Mouse (Mus musculus) cerebellum, adult (tissue): ENCODE results near the gene Gm2974.
"Not testable (repeated sequence)": the region's sequence is repeated elsewhere in the genome, so short reads cannot be mapped to it uniquely, and the experiment has no call there.

Experiments
- ATAC-seq: cut with Nextera tagmentation; 2 replicates; pipeline ENCODE4 v1.9.2; 2017; ENCODE audit warnings: mild to moderate bottlenecking, moderate library complexity, mixed read lengths; ENCODE audit not compliant: insufficient number of reproducible peaks, low FRiP score, low TSS enrichment

Gm2974 gene

DNA sequence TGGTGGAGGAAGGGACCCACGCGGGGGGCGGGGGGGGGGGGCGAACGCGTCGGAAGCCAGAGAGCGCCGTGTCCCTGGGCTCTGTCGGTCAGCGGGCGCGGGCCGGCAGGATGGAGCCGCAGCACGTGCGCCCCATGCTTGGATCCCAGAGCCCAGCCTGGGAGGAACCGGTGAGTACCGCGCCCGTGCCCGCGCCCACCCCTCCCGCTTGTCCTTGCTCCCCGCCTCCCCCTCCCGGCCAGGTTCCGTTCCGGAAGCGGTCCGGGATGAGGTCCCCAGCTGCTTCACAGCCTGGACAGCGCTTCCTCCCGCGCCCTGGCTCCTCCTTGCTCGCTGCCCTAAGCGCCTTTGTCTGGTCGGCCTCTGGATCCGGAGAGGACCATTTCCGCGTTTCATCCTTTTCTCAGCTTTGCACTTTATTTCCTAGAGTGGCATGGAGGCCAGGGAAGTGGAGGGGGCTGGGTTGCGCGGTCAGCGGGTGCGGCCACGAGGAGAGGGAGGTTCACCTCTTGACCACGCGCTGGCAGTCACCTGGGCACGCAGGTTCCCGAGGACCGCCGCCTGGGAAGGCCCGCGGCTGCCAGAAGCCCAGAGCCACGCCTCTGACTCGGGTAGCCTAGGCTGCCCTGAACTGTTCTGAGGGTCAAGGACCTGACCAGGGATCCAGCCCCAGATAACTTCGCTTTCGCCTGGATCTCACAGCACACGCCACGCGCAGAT is at the start of gene Gm2974:
Gm2974 (plus strand) TSS at position 86 of the 720 bp plus-strand sequence.
- ATAC-seq = not testable (repeated sequence)

DNA sequence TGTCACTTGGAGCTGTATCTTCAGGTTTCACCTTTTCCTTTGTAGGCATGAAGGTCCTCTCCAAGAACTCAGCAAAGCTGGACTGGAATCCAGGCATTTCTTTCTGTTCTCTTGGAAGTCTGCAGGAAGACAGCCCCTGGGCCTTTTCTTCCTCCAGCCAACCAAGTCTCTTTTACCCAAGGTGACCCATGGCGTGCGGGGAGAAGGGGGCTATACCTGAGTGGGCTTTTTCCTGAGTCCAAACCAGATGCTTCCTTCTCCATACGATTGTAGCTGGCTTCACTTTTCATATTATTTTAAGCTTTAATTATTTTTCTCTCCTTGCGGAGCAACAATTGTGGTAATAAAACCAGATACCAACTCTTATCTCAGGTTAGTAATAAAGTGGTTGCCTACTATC is 40.7 kb upstream of the Gm2974 start:
- ATAC-seq = not testable (repeated sequence)

DNA sequence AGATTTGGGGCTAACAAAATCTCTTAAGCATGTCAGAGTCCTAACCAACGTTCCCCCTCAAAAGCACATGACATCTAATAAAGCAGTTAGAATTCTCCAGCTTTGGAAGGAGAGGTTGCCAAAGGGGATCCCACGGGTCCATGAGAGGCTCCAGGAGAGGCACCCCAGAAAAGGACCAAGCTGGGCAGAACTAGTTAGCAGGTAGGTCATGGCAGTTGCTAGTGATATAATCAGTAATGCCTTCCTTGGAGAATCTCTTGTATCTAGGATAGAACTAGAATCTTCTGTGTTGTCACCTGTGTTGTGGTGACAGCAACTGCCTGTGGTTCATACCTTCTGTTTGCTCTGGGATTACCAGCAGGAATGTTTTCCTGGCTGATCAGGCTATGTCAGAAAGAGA is 17.6 kb upstream of the Gm2974 start, which contains the start of gene Gm3127:
Gm3127 (plus strand) TSS at position 301 of the 400 bp plus-strand sequence.
- not testable (repeated sequence) for ATAC-seq

DNA sequence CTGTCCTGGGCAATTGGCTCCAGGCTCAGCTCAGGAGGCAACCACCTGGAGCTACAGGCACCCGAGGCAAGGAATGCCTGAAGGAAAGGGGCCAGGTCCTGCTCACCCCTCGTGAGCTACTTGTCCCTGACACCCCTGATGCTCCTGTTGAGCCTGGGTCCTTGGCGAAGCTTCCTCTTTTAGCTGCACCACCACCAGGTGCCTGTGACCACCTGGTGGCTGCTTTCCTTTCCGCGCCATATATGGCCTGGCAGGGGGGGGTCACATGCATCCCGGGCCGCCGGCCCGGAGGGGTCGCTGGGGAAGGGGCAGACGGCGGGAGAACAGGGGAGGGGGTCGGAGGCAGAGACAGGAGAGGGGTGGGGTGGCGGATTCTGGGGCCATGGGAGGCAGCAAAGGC is 346 bp upstream of the Gm2974 start:
- ATAC-seq = not testable (repeated sequence)

DNA sequence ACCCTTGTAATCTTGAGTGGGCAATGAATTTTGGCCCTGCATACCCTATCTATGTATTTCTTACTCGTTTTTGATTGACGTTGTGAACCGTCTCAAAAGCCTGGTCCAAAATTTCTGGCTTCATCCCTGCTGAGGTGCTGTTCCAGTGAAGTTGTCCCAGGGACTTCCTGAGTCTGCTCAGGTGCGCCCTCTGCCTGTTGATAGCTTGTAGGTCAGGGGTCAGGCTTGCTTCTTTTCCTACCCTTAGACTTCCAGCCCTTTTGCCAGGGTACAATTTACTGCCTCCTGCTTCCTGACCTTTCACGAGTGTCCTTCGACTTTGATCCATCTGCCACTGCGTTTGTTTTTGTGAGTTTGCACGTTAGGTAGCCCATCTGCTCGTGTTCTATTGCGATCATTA is 999 bp downstream of the Gm2974 start:
- not testable (repeated sequence) for ATAC-seq

DNA sequence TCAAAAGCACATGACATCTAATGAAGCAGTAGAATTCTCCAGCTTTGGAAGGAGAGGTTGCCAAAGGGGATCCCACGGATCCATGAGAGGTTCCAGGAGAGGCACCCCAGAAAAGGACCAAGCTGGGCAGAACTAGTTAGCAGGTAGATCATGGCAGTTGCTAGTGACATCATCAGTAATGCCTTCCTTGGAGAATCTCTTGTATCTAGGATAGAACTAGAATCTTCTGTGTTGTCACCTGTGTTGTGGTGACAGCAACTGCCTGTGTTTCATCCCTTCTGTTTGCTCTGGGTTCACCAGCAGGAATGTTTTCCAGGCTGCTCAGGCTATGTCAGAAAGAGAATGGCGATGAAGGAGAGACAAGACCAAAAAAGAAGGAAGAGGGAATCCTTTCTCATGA is 67.0 kb downstream of the Gm2974 start, which contains the start of gene Gm3138:
Gm3138 (plus strand) TSS at position 301 of the 400 bp plus-strand sequence.
- ATAC-seq = not testable (repeated sequence)
